Mouse (Mus musculus): ENCODE measurements around the gene Aox2.
"Not testable (repeated sequence)": the region's sequence is repeated elsewhere in the genome, so short reads cannot be mapped to it uniquely, and the experiment has no call there.

Gene Aox2

GRCm38 (mm10) chr1:58346159-58346558 is 68.0 kb downstream of the Aox2 start:
- DNase-seq (ENCODE audit: low read depth, low spot score), result no peak

GRCm38 (mm10) chr1:58348712-58349111 is 70.6 kb downstream of the Aox2 start:
- DNase-seq (ENCODE audit: low read depth, low spot score), result no peak

GRCm38 (mm10) chr1:58353238-58353893 is 75.2 kb downstream of the Aox2 start:
- no peak for DNase-seq (ENCODE audit: low read depth, low spot score)

GRCm38 (mm10) chr1:58358958-58359901 is 81.1 kb downstream of the Aox2 start:
- peak; percentile 65 for DNase-seq (ENCODE audit: low read depth, low spot score)

- no peak for DNase-seq (ENCODE audit: low read depth, low spot score)
Observed at GRCm38 (mm10) chr1:58362296-58362695, 84.2 kb downstream of the Aox2 start.

- no peak for DNase-seq (ENCODE audit: low read depth, low spot score)
Observed at GRCm38 (mm10) chr1:58364551-58364950, 86.4 kb downstream of the Aox2 start.

GRCm38 (mm10) chr1:58365829-58366228 is 87.7 kb downstream of the Aox2 start:
- DNase-seq (ENCODE audit: low read depth, low spot score), result no peak

GRCm38 (mm10) chr1:58366737-58367471 is 88.8 kb downstream of the Aox2 start:
- DNase-seq (ENCODE audit: low read depth, low spot score), result no peak

- no peak for DNase-seq (ENCODE audit: low read depth, low spot score)
Observed at GRCm38 (mm10) chr1:58369716-58370115, 91.6 kb downstream of the Aox2 start.

- not testable (repeated sequence) for DNase-seq (ENCODE audit: low read depth, low spot score)
Observed at GRCm38 (mm10) chr1:58374266-58374665, 96.1 kb downstream of the Aox2 start.

- DNase-seq (ENCODE audit: low read depth, low spot score), result no peak
Observed at GRCm38 (mm10) chr1:58375574-58376147, 97.5 kb downstream of the Aox2 start.

GRCm38 (mm10) chr1:58382586-58383281 is 104.6 kb downstream of the Aox2 start:
- DNase-seq (ENCODE audit: low read depth, low spot score), result peak; percentile 17

GRCm38 (mm10) chr1:58391421-58392267 is 113.5 kb downstream of the Aox2 start:
- no peak for DNase-seq (ENCODE audit: low read depth, low spot score)

- DNase-seq (ENCODE audit: low read depth, low spot score), result no peak
Observed at GRCm38 (mm10) chr1:58392268-58392651, 114.1 kb downstream of the Aox2 start.

- peak; percentile 94 for DNase-seq (ENCODE audit: low read depth, low spot score)
Observed at GRCm38 (mm10) chr1:58392652-58393283, 114.6 kb downstream of the Aox2 start, which contains the start of gene Bzw1. Gene Bzw1 (plus strand): TSS chr1:58392898.

GRCm38 (mm10) chr1:58393284-58394195 is 115.4 kb downstream of the Aox2 start:
- DNase-seq (ENCODE audit: low read depth, low spot score), result no peak

- no peak for DNase-seq (ENCODE audit: low read depth, low spot score)
Observed at GRCm38 (mm10) chr1:58395341-58395740, 117.2 kb downstream of the Aox2 start.

- DNase-seq (ENCODE audit: low read depth, low spot score), result no peak
Observed at GRCm38 (mm10) chr1:58396179-58396578, 118.1 kb downstream of the Aox2 start.

GRCm38 (mm10) chr1:58397731-58398130 is 119.6 kb downstream of the Aox2 start:
- DNase-seq (ENCODE audit: low read depth, low spot score), result no peak

Measured in skeletal muscle tissue, adult 2 months (tissue).